Comparison of ENCODE assay signal across 22 mouse cellular contexts in the genomic region with DNA sequence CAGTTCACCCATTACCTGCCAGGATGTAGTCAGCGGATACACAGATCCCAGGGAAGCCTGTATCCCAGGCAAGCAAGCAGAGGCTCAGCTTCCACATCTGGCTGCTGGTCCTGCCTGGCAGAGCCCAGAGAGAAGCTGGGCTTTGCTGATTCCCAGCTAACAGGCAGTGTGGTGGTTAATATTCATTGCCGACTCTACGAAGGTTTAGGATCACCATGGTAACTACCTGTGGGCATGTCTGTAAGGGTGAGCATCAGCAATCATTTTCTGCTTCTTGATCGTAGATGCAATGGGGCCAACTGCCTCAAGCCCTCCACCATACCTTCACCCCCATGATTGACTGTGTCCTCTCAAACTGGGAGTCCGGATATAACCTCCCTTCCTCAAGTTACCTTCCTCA. TPM values are rescaled to one million over a fixed set of nuclear protein-coding genes. Genes with fewer than 3 reads are reported as not detected.
DNase-seq lines count a peak whose midpoint lies in the region; ATAC-seq and TF ChIP-seq lines count a peak whose summit lies in the region.
"Had no signal": no experiment of that assay in that cellular context is flagged by ENCODE, and none has a peak within 500 bp of the region (broad histone marks: within the 10 kb centered on the region; RNA-seq: fewer than 3 reads in every experiment).

No protein-coding gene starts in this region.

- 67% methylated on average over 5 of the region's 5 CpGs for WGBS in forebrain, embryonic 16.5 days
- 84% methylated on average over 5 of the region's 5 CpGs for WGBS in forebrain, embryonic 10.5 days
- WGBS in hindbrain, postnatal 0 days, result 53% methylated on average over 5 of the region's 5 CpGs
- WGBS in hindbrain, embryonic 14.5 days, result 55% methylated on average over 5 of the region's 5 CpGs
- WGBS in midbrain, embryonic 14.5 days, result 53% methylated on average over 5 of the region's 5 CpGs
- 87% methylated on average over 5 of the region's 5 CpGs for WGBS in intestine, postnatal 0 days

- peaks cover 12% of the 10 kb centered on the region for H3K4me1 ChIP-seq in forebrain, embryonic 16.5 days (replicated peaks; ENCODE audit: control insufficient read depth, insufficient read depth, low read length)
- peaks cover 16% of the 10 kb centered on the region for H3K4me1 ChIP-seq in forebrain, embryonic 10.5 days
- H3K4me1 ChIP-seq in hindbrain, postnatal 0 days (ENCODE audit: insufficient read depth, low read length), result peaks cover 3% of the 10 kb centered on the region; the same call in 1 of the 2 replicates
- H3K4me1 ChIP-seq in hindbrain, embryonic 14.5 days (replicated peaks; ENCODE audit: control insufficient read depth, insufficient read depth, low read length), result no peaks in the 10 kb centered on the region; the same call in 1 of the 2 replicates
- no peaks in the 10 kb centered on the region for H3K4me1 ChIP-seq in midbrain, embryonic 14.5 days (ENCODE audit: control insufficient read depth, insufficient read depth, low read length)
- H3K4me1 ChIP-seq in intestine, postnatal 0 days (replicated peaks; ENCODE audit: control insufficient read depth, insufficient read depth, low read length), result no peaks in the 10 kb centered on the region

- no peak overlapping the region for H3K4me2 ChIP-seq in forebrain, embryonic 16.5 days (ENCODE audit: low read length)
- H3K4me2 ChIP-seq in hindbrain, postnatal 0 days (ENCODE audit: low read depth, low read length), result no peak overlapping the region
- H3K4me2 ChIP-seq in hindbrain, embryonic 14.5 days (replicated peaks), result no peak overlapping the region
- H3K4me2 ChIP-seq in midbrain, embryonic 14.5 days (ENCODE audit: low read length), result no peak overlapping the region
- no peak overlapping the region for H3K4me2 ChIP-seq in intestine, postnatal 0 days (replicated peaks; ENCODE audit: low read depth)
- H3K4me2 ChIP-seq: embryonic facial prominence, embryonic 12.5 days; forebrain, embryonic 12.5 days; heart, embryonic 11.5 days; heart, embryonic 15.5 days; hindbrain, embryonic 15.5 days had no signal

- no peak overlapping the region for H3K27ac ChIP-seq in forebrain, embryonic 16.5 days (ENCODE audit: low read length)
- no peak overlapping the region for H3K27ac ChIP-seq in forebrain, embryonic 10.5 days
- no peak overlapping the region for H3K27ac ChIP-seq in hindbrain, postnatal 0 days
- no peak overlapping the region for H3K27ac ChIP-seq in hindbrain, embryonic 14.5 days
- no peak overlapping the region for H3K27ac ChIP-seq in midbrain, embryonic 14.5 days (replicated peaks; ENCODE audit: low read depth, low read length)
- no peak overlapping the region for H3K27ac ChIP-seq in intestine, postnatal 0 days (ENCODE audit: low read depth, low read length)
- H3K27ac ChIP-seq: embryonic facial prominence, embryonic 12.5 days; forebrain, embryonic 12.5 days; heart, embryonic 15.5 days; hindbrain, embryonic 15.5 days had no signal

- no peaks in the 10 kb centered on the region for H3K9me3 ChIP-seq in forebrain, embryonic 16.5 days (ENCODE audit: control insufficient read depth, low read length)
- H3K9me3 ChIP-seq in forebrain, embryonic 10.5 days, result no peaks in the 10 kb centered on the region
- no peaks in the 10 kb centered on the region for H3K9me3 ChIP-seq in hindbrain, postnatal 0 days (ENCODE audit: low read length)
- H3K9me3 ChIP-seq in hindbrain, embryonic 14.5 days (ENCODE audit: control insufficient read depth, low read length), result no peaks in the 10 kb centered on the region
- H3K9me3 ChIP-seq in midbrain, embryonic 14.5 days (ENCODE audit: control insufficient read depth, low read length), result no peaks in the 10 kb centered on the region
- H3K9me3 ChIP-seq in intestine, postnatal 0 days (ENCODE audit: control insufficient read depth), result no peaks in the 10 kb centered on the region
- H3K9me3 ChIP-seq: embryonic facial prominence, embryonic 12.5 days; forebrain, embryonic 12.5 days; heart, embryonic 15.5 days; hindbrain, embryonic 15.5 days had no signal

- H3K27me3 ChIP-seq in forebrain, embryonic 16.5 days (replicated peaks; ENCODE audit: control insufficient read depth, insufficient read depth, low read length), result no peaks in the 10 kb centered on the region
- H3K27me3 ChIP-seq in forebrain, embryonic 10.5 days (ENCODE audit: poor library complexity, severe bottlenecking), result no peaks in the 10 kb centered on the region
- H3K27me3 ChIP-seq in hindbrain, postnatal 0 days (ENCODE audit: insufficient read depth, low read length), result no peaks in the 10 kb centered on the region
- no peaks in the 10 kb centered on the region for H3K27me3 ChIP-seq in hindbrain, embryonic 14.5 days (ENCODE audit: control insufficient read depth, insufficient read depth, low read length)
- H3K27me3 ChIP-seq in midbrain, embryonic 14.5 days (ENCODE audit: control insufficient read depth, insufficient read depth, low read length), result no peaks in the 10 kb centered on the region
- no peaks in the 10 kb centered on the region for H3K27me3 ChIP-seq in intestine, postnatal 0 days (replicated peaks; ENCODE audit: control insufficient read depth, insufficient read depth, low read length)
- H3K27me3 ChIP-seq: forebrain, embryonic 12.5 days; hindbrain, embryonic 15.5 days had no signal

- H3K9ac ChIP-seq in forebrain, embryonic 16.5 days (replicated peaks; ENCODE audit: low read depth, low read length), result no peak overlapping the region
- no peak overlapping the region for H3K9ac ChIP-seq in hindbrain, postnatal 0 days (replicated peaks; ENCODE audit: low read length)
- H3K9ac ChIP-seq in hindbrain, embryonic 14.5 days, result no peak overlapping the region
- no peak overlapping the region for H3K9ac ChIP-seq in midbrain, embryonic 14.5 days (replicated peaks; ENCODE audit: low read length)
- no peak overlapping the region for H3K9ac ChIP-seq in intestine, postnatal 0 days (ENCODE audit: low read depth, low read length)
- H3K9ac ChIP-seq: embryonic facial prominence, embryonic 12.5 days; forebrain, embryonic 12.5 days; heart, embryonic 15.5 days; hindbrain, embryonic 15.5 days had no signal

- no peak for TF ChIP-seq CTCF in hindbrain, postnatal 0 days (IDR thresholded peaks at IDR 0.05; ENCODE audit: low read depth)
- no peak for TF ChIP-seq CTCF in intestine, postnatal 0 days (IDR thresholded peaks at IDR 0.05; ENCODE audit: low read depth)

- DNase-seq in forebrain, embryonic 10.5 days (ENCODE audit: extremely low spot score, low spot score), result no peak
- no peak for DNase-seq in hindbrain, postnatal 0 days (ENCODE audit: low spot score)
- no peak for DNase-seq in hindbrain, embryonic 14.5 days (ENCODE audit: low spot score)
- peak; percentile 56 for DNase-seq in midbrain, embryonic 14.5 days
- no peak for DNase-seq in urinary bladder, postnatal 36 days (ENCODE audit: low spot score in 2 of 2)
- DNase-seq: adrenal gland, adult 8-10 months; adrenal gland, postnatal 36 days; B cell, adult 2 months; cerebellum, adult 11 months; cerebellum, adult 9-10 months; cerebellum, postnatal 25 days; gastrocnemius, postnatal 36 days; heart, postnatal 14 days had no signal

- ATAC-seq in forebrain, embryonic 16.5 days, result peak; percentile 18; the same call in 1 of the 2 replicates
- ATAC-seq in hindbrain, postnatal 0 days, result peak; percentile 50; the same call in 1 of the 2 replicates
- no peak for ATAC-seq in hindbrain, embryonic 14.5 days (ENCODE audit: low FRiP score)
- ATAC-seq in midbrain, embryonic 14.5 days (ENCODE audit: low FRiP score, low TSS enrichment), result no peak
- ATAC-seq in intestine, postnatal 0 days, result no peak
- ATAC-seq: CD4-positive, CD25-positive, alpha-beta regulatory T cell, adult 4 months had no signal

- no peak overlapping the region for H3K4me3 ChIP-seq in forebrain, embryonic 16.5 days (replicated peaks; ENCODE audit: low read length)
- no peak overlapping the region for H3K4me3 ChIP-seq in forebrain, embryonic 10.5 days
- no peak overlapping the region for H3K4me3 ChIP-seq in hindbrain, postnatal 0 days (ENCODE audit: low read length)
- no peak overlapping the region for H3K4me3 ChIP-seq in hindbrain, embryonic 14.5 days (replicated peaks; ENCODE audit: low read length)
- H3K4me3 ChIP-seq in midbrain, embryonic 14.5 days (replicated peaks; ENCODE audit: low read depth, low read length), result no peak overlapping the region
- no peak overlapping the region for H3K4me3 ChIP-seq in intestine, postnatal 0 days (ENCODE audit: low read depth, low read length)
- H3K4me3 ChIP-seq: embryonic facial prominence, embryonic 12.5 days; forebrain, embryonic 12.5 days; heart, embryonic 15.5 days; hindbrain, embryonic 15.5 days had no signal

- no peaks in the 10 kb centered on the region for H3K36me3 ChIP-seq in forebrain, embryonic 16.5 days (ENCODE audit: control insufficient read depth, insufficient read depth)
- no peaks in the 10 kb centered on the region for H3K36me3 ChIP-seq in forebrain, embryonic 10.5 days (replicated peaks)
- H3K36me3 ChIP-seq in hindbrain, postnatal 0 days (ENCODE audit: insufficient read depth, low read length), result no peaks in the 10 kb centered on the region
- H3K36me3 ChIP-seq in hindbrain, embryonic 14.5 days (replicated peaks; ENCODE audit: control insufficient read depth, insufficient read depth), result no peaks in the 10 kb centered on the region
- no peaks in the 10 kb centered on the region for H3K36me3 ChIP-seq in midbrain, embryonic 14.5 days (ENCODE audit: control insufficient read depth, insufficient read depth, low read length)
- no peaks in the 10 kb centered on the region for H3K36me3 ChIP-seq in intestine, postnatal 0 days (ENCODE audit: control insufficient read depth, insufficient read depth)
- H3K36me3 ChIP-seq: embryonic facial prominence, embryonic 12.5 days; forebrain, embryonic 12.5 days; G1E; heart, embryonic 15.5 days; hindbrain, embryonic 15.5 days had no signal

RNA-seq across cellular contexts. Expression of a gene that starts 37.2 kb away (rescaled TPM):
- polyA plus RNA-seq in forebrain, embryonic 16.5 days (2015; fragmentation: Nextera tagmentation; extraction: Ambion mirVana), result 47.8 and 48.9 TPM in 2 replicates
- polyA plus RNA-seq in forebrain, embryonic 10.5 days (2016; fragmentation: Nextera tagmentation; extraction: Ambion mirVana), result 40.7 and 40.9 TPM in 2 replicates
- 36.5 and 77.6 TPM in 2 replicates for total RNA-seq in hindbrain, postnatal 0 days (2014; rRNA removed)
- 53.3 and 54.9 TPM in 2 replicates for polyA plus RNA-seq in hindbrain, postnatal 0 days (2015; fragmentation: Nextera tagmentation; extraction: Ambion mirVana)
- 62.9 and 70.6 TPM in 2 replicates for polyA plus RNA-seq in hindbrain, embryonic 14.5 days (2014; fragmentation: Nextera tagmentation; extraction: Ambion mirVana)
- polyA plus RNA-seq in midbrain, embryonic 14.5 days (2014; fragmentation: Nextera tagmentation; extraction: Ambion mirVana), result 65.8 and 70.1 TPM in 2 replicates
- 44.0 and 48.7 TPM in 2 replicates for polyA plus RNA-seq in intestine, postnatal 0 days (2015; fragmentation: Nextera tagmentation; extraction: Ambion mirVana)
- total RNA-seq: G1E had no signal
- polyA plus RNA-seq: G1E had no signal

Comparison
In these comparisons a context has a peak if more than half of its experiments do, and no peak if none do; other contexts are left out.
1. ATAC-seq: peak in forebrain, embryonic 16.5 days (single experiment) and hindbrain, postnatal 0 days (single experiment); none in hindbrain, embryonic 14.5 days (single experiment), midbrain, embryonic 14.5 days (single experiment) and intestine, postnatal 0 days (single experiment).